Mouse (Mus musculus): Measurements from ENCODE around the gene Phf14.
A peak's percentile ranks its signal among the peaks of the same experiment; 100 is the strongest.
"Not testable (repeated sequence)": the region's sequence is repeated elsewhere in the genome, so short reads cannot be mapped to it uniquely, and the experiment has no call there.

Phf14 gene

DNA sequence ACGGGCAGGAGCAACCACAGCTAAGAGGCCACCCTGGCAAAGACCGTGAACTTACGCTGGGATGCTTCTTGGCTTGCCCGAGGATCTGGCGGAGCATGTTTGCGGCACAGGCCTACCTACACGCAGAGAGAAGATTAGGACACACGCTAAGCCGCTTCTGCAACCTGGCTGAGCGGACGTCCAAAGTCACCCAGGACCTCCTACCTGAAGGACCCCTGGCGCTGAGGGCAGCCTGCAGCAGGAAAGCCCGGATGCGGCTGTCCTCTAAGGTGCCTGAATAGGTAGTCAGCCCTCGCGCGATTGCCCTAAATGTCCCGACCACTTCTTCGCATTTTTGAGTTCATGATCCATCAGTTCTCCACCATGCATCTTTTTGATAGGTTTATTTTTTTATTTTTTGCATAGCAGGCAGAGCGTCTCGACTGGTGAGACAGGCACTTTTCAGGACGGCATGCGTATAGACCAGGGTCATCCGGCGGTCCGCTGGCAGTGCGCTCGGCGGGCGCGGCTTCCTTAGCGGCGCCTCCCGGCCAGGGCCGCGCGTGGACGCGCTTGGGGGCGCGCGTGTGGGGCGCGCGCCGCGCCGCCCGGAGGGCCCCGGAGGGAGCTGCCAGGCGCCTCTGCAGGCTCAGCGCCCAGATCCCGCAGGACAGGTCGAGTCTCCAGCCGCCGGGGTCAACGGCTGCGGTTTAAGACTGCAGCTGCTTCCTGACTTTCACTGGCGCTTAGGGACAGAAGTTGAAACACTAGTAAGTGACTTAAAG is at the start of gene Phf14, which contains the start of gene Ndufa4:
TSS of gene Phf14 (plus strand) at position 541 of the 764 bp plus-strand sequence.
TSS of gene Ndufa4 (minus strand) at position 229 of the 764 bp plus-strand sequence.
- DNase-seq: peak; percentile 93

DNA sequence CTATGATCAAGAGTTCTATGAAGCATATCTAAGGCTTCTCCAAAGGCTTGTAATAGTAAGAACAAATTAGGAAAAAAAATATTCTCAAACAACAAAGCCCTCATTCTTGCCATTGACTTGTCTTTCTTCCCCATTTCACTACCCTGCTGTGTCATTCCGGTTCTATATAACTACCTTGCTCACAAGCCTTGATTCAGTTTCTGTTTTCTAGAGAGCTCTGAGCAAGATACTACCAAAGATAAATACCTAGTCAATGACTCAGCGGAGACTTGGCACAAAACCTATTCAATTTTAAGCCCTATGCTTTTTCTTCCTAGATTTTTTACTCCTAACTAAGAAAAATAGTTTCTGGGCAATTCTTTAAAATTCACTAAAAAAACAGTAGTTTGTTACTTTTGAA is 32.2 kb upstream of the Phf14 start:
- not testable (repeated sequence) for DNase-seq

DNA sequence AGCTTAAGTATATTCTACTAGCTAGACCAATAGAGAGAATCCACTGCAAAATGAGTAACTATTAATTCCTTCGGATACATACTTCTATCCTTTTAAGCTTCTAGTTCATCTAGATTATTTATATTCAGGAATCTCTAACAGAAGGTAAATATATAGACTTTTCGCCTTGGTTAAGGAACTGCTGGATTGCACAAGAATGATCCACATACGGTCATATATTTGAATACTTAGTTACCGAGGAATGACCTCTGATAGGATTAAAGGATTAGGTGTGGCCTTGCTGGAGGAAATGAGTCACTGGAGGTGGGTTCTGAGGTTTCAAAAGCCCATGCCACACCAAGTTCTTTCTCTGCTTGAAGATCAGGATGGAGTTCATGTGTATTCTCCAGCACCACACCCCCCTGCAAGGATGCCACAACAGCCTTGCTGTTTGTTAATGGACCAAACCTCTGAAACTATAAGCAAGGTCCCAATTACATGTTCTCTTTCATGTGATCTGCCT is 6.7 kb upstream of the Phf14 start:
- no peak for DNase-seq

DNA sequence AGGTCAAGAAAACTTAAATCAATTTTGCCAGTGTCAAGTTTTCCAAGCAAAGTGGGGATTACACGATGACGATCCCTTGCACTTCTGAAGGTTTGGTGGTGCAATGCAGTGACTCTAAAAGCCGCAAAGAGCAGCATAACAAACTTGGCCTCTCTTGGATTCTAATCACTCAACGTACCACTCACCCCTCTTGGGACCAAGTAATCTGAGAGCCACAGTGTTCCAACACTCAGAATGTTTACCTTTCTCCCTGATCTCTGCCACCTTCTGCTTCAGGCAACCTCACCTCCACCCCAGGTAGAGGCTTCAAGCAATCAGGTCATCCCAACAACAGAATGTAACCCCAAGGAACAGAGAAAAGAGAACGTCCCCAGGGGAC is 730 bp upstream of the Phf14 start:
- DNase-seq: peak; percentile 7

DNA sequence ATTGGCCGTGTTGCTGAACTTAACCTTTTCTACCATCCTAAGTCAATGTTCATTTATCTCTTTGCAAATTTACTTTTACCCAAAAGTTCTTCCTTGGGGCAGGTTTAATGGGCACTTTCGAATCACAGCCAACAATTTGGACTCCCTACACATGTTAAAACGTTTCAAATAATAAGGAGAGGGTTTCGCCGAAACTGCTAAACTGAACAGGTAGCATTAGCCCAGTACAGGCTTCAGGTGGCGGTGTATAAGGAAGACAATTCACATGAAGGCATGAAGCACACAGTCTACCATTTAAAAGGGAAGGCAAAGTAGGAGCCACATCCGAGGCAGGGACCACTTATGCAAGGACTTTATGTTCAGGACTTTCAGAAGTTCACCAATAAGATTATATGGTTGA is 561 bp downstream of the Phf14 start:
- DNase-seq: no peak

DNA sequence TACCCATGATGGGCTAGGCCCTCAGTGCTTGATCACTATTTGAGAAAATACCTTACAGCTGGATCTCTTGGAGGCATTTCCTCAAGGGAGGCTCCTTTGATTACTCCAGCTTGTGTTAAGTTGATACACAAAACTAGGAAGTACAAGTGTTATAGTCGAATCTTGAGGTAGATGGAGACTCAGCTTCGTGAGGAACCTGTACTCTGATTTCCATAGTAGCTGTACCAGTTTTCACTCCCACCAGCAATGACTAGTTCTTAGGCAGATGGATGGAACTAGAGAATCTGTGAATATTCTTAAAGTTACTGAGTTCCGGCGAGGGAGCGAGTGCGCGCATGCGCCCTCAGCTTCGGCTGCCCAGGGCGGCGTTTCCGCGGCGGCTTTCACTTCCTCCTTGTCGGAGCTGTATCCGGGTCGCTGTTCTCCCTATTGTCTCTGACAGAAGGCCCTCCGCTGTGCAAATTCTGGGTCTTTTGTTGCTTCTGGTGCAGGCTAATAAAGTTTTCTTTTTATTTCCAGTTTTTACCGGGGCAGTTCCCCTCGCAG is 18.0 kb downstream of the Phf14 start:
- peak; percentile 90 for DNase-seq

DNA sequence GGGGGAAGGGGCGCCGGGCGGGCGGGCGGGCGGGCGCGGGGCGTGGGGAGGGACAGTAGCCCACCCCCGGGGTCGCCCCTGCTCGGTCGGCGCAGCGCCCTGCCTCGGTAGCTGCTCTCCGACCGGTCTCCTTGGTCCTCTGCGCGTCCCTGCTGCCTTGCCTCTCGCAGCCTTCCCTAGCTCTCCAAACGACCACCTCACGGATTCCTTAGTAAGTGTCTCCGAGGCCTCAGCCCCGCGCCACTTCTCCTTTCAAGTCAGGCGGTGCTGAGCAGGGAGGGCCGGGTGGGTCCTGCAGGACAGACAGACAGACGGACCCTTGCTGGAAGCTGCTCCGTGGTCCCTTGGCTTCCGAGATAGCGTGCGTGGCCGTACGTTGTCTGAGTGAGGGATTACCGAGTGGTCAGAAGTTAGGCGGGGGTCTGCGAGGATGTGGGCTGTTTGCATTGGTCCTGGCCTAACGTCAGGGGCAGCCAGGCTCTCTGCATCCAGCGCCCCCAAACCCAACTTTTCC is 18.5 kb downstream of the Phf14 start:
- DNase-seq: peak; percentile 53

DNA sequence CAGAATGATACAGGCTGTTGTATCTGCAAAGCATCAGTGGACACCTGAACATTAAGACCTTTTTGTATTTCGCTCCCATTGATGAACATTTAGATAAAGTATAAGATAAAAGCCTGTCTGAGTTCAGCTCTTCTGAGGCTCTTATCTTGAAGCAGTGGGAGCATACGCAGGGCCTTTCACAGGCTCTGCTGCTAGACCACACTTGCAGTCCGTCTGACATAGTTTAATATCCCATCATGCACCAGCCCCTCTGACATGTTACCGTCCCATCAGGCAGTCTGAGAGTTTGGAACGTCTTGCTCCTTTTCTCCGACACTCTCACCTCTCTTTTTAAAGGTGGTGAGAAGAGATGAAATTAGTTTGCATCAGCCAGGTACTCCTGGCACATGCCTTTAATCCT is 19.9 kb downstream of the Phf14 start:
- DNase-seq: no peak

DNA sequence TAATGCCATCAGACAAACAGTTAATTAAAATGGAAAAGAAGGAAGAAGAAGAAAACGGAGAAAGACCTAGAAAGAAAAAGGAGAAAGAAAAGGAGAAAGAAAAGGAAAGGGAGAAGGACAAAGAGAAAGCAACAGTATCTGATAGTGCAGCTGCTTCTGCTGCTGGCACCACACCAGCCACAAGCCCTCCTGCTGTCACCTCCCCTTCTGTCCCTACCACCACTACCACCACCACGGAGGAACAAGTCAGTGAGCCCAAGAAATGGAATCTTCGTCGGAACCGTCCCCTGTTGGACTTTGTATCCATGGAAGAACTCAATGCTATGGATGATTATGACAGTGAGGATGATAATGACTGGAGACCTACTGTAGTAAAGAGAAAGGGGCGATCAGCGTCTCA is 25.8 kb downstream of the Phf14 start:
- DNase-seq: no peak

DNA sequence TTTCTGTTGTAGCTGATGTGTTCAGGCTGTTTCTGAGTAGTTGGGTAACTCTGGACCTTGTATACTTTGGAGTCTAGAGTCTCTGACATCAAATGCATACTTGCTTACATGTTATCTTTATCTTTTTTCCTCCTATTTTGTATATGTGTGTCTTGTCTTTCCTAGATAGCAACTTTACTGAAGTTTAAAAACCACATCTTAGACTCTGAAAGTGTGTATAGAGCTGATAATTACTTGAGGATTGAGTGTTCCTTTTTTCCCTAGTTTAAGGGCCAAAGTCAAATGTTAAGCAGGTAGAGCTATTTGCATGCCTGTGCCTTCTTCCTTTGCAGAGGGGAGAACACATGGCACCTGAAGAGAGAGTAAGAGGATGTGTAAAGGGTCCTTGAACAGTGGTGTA is 33.3 kb downstream of the Phf14 start:
- DNase-seq: no peak

DNA sequence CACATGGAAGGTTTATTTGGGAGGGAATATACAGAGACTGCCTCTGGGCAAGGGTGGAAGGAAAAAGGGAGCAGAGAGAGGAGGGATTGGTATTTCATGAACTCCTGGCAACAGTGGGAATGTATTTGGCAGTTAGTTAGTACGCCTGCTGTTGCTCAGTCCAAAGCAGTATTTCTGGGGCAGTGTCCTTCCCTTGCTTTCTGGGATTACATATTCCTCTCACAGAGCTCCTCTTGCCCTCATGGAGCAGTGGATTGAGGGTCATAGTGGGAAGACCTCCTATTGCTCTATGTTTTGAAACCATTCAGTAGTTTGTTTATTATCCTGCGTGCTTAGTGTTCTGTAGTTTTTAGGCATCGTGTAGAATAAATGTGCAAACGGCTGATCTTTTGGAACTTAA is 34.5 kb downstream of the Phf14 start:
- no peak for DNase-seq

DNA sequence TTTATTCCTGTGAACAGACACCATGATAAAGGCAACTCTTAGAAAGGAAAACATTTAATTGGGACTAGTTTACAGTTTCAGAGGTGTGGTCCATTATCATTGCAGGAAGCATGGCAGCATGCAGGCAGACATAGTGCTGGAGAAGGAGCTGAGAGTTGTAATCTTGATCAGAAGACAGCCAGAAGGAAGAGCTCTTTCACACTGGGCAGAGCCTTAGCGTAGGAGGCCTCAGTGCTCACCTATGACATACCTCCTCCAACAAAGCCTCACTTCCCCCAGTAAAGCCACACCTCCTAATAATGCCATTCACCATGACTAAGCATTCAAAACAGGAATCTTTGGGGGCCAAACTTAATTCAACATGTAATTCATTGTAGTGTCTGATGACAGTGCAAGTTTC is 40.5 kb downstream of the Phf14 start:
- DNase-seq: peak; percentile 18

DNA sequence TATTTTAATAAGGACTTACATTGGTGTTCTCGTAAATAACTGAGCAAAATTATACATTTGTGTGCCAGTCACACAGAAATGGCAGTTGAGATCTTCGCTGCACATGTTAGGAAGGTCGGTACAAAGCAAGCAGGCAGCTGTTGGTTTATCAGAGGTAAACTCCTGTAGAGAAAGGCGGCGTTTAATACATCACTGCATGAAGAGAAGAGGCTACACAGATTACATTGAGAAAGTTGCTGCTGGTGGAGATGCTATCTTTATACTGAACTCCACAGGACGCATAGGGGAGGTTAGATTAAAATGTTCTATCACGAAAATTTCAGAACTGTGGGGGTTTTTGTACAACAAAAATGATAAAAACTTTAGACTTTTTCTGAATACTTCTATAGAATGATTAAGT is 52.6 kb downstream of the Phf14 start:
- no peak for DNase-seq

DNA sequence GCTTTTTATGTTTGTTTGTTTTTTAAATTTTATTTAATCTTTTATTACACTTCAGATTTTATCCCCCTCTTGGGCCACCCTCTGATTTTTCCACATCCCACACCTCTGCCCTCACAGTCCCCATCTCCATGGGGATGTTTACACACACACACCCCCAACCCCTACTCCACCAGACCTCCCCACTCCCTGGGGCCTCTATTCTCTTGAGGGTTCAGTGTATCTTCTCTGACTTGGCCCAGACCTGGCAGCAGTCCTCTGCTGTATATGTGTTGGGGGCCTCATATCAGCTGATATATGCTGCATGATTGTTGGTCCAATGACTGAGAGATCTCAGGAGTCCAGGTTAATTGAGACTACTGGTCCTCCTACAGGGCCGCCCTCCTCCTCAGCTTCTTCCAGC is 86.2 kb downstream of the Phf14 start:
- DNase-seq: no peak

DNA sequence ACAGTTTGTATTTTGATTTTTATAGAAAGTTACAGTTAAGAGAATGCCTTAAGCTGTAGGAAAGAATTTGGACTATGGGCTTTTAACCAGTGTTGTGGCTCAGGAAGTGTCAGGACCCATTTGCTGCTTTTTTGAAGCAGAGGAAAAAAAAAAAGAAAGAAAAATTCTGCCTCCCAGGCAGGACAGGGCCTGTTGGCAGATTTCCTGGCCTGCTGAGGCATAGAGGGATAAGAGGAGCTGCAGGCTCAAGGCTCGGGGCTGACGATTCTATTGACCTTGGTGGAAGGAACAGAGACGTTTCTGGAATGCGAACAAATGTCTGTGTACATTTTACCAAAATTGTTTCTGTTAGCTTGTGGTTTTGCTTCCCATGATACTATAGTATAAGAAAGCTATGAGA is 91.0 kb downstream of the Phf14 start:
- DNase-seq: no peak

DNA sequence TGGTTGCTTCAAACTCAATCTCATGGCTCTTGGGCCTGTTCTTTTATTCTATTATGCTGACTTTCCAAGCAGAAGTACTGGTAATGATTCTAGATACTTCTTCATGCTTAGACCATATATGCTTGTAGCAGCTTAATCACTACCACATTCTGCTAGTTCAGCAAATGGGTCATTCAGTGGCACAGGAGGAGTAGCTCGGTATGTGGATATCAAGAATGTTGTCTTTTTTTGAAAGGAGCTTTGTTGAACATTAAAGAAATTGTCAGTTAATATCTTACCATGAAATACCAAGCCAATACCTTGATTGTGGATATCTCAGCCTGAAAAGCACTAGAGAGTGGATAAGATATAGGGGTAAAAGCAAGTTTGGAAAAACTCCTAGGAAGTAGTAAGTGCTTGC is 91.9 kb downstream of the Phf14 start:
- no peak for DNase-seq

DNA sequence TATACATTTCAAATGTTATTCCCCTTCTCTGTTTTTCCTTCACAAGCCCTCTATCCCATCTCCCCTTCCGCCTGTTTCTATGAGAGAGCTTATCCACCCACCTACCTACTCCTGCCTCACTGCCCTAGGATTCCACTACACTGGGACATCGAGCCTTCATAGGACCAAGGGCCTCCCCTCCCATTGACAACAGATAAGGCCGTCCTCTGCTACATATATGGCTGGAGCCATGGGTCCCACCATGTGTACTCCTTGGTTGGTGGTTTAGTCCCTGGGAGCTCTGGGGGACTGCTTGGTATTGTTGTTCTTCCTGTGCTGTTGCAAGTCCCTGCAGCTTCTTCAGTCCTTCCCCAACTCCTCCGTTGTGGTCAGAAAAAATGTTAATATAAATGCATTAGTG is 97.8 kb downstream of the Phf14 start:
- DNase-seq: no peak

DNA sequence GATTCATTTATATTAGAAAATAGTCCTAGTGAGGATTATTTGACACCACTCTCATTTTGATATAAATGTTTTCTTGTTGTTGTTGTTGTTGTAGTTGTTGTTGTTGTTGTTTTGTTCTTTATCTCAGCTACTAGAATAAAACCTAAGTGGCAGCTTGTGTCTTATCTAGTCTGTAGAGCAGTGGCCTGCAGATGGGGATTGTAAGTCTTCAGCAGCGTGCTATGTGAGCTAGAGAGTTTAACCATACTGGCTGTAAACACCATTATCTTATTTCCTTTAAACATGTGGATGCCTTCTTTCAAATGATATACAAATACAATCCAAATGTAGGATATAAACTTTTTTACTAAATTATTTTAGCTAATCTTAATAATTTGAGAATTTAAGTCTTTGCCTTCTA is 98.4 kb downstream of the Phf14 start:
- DNase-seq: no peak

DNA sequence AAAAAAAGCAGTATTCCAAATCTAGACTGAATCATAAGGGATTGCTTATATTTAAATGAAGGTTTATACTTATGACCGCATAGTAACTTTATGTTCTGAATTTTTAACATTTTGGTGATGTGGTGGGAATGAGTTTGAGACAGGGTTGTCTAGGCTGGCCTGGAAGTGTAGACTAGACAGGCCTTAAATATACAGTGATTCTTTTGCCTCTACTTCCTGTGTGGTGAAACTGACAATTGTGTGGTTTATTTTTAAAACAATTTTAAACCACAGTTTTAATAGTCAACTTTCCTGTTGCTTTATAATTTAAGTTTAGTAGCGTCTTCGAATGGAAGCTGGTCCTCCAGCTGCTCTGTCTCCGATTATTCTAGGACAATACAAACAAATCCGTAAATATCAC is 104.5 kb downstream of the Phf14 start:
- no peak for DNase-seq

DNA sequence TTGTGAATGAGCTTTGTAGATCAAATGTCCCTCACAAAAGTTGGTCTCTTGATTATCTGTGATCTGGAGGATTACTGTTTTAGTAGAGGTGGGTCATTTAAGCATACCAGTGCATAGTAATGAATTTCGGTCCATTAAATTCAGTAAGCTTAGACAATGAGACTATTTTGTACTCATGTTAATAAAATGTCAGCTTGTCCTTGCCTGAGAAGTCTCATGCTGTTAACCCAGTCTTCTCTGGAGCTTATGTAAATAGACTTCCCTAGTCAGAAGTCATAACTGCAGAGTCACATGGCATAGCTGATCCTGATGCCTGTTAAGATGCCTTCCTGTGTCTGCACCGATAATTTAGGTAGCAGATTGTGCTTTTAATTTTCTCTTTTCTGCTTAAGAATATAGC is 106.4 kb downstream of the Phf14 start:
- no peak for DNase-seq

DNA sequence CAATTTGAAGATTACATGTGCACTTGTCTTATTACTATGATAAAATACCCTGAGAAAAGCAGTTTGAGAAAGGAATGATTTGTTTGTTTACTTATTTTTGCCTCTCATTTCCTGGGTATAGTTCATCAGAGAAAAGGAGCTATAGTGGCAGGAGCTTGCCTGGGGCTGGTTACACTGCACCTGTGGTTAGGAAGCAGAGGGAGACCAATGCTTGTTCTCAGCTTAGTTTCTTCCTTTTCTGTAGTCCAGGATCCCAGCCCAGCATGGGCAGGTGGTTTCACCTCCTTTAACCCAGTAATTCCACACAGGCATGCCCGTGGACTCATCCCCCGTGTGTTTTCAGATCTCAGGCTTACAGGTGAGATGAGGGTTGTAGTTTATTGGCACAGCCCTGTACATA is 107.1 kb downstream of the Phf14 start:
- DNase-seq: no peak

DNA sequence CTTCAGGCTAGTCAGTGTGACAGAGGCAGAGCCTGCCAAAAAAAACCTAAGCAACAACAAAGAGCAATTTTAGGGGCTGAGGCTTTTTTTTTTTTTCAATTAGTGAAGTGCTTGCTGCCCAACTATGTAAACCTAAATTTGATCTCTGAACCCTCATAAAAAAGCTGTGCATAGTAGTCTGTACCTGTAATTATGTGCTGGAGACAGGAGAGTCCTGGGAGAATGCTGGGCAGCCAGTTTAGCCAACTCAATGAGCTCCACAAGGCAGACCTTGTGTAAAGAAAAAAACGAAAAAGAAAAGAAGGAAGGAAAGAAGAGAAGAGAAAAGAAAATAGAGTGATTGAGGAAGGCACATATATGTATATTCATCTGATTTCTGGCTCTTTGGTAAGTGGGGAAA is 112.1 kb downstream of the Phf14 start:
- no peak for DNase-seq

DNA sequence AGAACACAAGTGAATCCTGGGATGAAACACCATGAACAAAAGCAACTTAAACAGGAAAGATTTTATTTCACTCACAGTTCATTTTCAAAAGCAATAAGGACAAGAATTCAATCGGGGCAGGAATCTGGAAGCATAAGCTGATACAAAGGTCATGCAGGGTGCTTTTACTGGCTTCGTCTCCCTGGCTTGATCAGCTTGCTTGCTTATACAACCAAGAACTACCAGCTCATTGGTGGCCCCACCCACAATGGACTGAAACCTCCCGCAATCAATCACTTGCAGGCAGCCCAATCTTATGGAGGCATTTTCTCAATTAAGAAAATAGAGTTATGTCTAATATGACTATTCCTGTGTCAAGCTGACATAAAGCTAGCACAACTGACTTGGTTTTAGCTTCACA is 112.5 kb downstream of the Phf14 start:
- no peak for DNase-seq

DNA sequence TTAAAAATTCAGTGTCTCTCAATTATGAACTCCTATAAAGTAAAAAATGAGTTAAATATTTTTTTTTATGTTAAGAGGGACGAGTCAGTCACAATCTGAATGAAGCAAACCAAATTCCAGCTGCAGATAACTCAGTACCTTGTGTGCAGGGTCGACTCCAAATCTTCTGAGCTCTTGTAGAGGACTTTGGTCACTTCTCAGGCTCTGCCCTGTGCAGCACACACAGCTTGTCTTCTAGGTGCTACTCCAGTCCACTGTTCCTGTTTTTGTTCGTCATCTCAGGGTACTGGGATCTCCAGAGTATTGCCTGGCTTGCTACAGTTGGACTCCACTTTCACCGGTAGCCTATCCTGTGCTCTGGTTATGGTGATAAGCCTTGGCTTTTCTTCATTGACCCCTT is 113.1 kb downstream of the Phf14 start:
- DNase-seq: no peak

DNA sequence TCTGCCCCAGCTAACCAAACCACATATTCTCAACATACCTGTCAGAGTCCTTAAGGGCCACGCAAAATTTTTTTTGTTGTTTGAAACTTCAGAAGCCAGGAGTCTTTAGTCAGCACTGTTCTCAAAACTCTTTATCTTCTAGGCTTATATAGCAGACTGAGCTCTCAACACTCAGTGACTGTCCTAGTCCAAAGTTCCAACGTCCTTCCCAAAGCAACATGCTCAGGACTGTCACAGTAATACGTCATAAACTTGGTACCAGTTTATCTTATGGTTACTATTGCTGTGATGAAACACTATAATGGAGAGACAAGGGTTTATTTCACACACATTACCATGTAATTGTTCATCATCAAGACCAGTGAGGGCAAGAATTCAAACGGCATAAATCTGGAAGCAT is 113.9 kb downstream of the Phf14 start:
- no peak for DNase-seq

All from liver (tissue).